Mouse (Mus musculus) lung, adult 18-20 months (tissue): ENCODE results near the gene Brpf1.
"Not testable (repeated sequence)": the region's sequence is repeated elsewhere in the genome, so short reads cannot be mapped to it uniquely, and the experiment has no call there.

Experiments used
- DNase-seq, 2 experiments: peaks; one replicate each; pipeline ENCODE4 v3.0.0; 2022; ENCODE audit warnings: mixed read lengths in 2 of 2

The Brpf1 gene

GRCm38 (mm10) chr6:113307481-113308121, 664 bp downstream of the Brpf1 start:
- peak; percentile 57 to 58 for DNase-seq

- no peak for DNase-seq
Observed at GRCm38 (mm10) chr6:113308141-113308540, 1.2 kb downstream of the Brpf1 start.

DNA sequence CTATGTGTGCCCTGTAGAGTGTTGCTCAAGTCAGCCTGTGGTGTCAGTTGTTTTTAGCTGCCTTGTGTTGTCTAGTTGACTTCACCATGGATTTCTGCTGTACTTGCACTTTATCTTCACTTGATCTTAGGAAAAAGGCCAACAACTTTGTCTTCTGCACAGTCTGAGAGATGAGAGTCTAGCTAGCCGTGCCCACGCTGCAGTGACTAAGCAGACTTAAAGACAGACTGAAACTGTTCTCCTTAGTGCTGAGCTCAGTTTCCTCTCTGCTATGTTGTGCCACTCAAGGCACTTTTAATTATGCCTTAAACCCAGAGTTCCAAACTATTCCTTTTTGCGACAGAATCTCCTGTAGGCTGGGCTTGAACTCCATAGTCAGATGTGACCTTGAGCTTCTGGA, 9.0 kb downstream of the Brpf1 start:
- DNase-seq, result no peak

DNA sequence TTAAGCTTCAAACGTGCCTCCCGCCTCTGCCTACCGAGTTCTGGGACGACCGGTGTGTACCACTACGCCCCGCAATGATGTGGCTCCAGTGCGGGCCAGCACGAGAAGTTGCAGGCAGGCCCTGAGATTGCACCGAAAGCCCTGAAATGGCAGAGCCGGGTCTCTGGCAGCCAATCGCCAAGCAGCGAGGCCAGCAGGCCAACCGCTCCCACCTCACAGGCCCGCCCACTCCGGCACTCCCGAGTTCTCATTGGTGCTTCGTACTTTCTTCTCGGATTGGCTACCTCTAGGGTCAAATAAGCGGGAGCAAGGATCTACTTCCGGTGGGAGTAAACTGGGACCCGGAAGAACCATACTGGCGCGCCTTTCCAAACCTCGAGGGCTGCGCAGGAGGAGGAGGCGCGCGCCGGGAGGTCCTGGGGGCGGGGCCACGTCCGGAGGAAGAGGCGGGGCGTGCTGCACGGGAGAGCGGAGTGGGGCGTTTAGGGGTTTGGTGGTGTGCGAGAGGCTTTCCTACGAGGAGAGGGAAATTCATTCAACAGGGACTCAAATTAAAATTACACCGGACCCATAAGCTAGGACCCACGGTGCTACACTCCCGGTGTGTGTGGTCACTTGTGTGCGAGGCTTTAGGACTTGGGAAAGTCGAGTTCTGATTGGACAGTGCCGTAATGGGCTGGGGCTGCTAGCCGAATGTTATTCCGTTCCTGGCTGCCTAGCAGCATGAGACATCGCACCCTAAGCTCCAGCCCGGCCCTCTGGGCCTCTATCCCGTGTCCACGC, 19.8 kb downstream of the Brpf1 start, which contains the start of gene Ogg1:
TSS of gene Ogg1 (plus strand) at position 440 of the 783 bp plus-strand sequence.
- peak; percentile 100 for DNase-seq

- DNase-seq, result no peak
Observed at GRCm38 (mm10) chr6:113329396-113329795, 22.5 kb downstream of the Brpf1 start.

DNA sequence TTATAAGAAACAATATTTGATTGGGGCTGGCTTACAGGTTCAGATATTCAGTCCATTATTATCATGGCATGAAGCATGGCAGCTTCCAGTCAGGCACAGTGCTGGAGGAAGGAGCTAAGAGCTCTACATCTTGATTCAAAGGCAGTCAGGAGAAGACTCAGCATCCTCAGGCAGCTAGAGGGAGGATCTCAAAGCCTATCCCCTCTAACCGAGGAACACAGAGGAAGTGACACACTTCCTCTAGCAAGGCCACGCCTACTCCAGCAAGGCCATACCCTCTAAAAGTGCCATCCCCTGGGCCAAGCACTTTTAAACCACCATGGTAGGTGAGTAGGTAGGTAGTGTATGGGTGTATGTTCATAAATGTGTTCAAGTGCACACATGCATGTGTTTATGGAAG, 23.6 kb downstream of the Brpf1 start:
- peak in 1 of 2 experiments; percentile 34 for DNase-seq

DNA sequence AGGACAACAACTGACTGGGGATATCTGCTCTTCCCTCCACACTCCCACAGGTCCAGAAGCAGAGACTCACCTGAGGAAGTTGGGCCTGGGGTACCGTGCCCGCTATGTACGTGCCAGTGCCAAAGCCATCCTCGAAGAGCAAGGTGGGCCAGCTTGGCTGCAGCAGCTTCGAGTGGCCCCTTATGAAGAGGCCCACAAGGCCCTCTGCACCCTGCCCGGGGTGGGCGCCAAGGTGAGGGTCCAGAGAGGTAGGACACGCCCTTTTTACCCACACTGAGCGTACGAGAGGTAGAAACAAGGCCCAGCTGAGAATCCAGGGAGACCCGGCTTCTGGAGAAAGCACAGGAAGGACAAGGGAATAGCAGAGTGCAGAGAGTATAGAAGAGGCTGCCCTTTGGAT, 24.8 kb downstream of the Brpf1 start:
- no peak for DNase-seq

GRCm38 (mm10) chr6:113332734-113333133, 25.8 kb downstream of the Brpf1 start:
- not testable (repeated sequence) for DNase-seq

DNA sequence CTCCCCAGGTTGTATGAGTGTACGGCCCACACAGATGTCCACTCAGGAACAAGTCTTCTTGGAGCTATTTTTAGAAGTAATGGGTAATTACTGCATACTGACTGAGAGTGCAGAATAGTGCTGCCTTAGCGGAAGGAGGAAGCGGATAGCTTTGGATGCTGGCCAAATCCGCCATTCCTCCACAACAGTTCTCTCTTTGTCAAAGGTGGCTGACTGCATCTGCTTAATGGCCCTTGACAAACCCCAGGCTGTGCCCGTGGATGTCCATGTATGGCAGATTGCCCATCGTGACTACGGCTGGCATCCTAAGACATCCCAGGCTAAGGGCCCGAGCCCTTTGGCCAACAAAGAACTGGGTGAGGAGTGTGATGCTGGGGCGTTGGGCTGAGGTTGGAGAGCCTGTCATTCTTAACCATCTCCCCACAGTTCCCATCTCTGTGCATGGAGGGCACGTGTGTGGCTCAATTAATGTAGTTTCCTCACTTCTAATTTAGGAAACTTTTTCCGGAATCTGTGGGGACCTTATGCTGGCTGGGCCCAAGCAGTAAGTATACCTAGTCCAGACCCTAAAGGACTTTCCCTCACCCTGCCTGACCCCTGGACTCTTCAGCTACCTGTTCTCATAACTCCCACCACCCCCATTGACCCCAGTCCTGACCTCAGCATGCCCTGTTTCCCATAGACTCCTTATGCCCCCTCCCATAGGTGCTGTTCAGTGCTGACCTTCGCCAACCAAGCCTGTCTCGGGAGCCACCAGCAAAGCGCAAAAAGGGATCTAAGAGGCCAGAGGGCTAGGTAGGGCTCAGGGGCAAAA, 26.4 kb downstream of the Brpf1 start:
- DNase-seq, result peak; percentile 60 to 66

GRCm38 (mm10) chr6:113334216-113334615, 27.3 kb downstream of the Brpf1 start:
- DNase-seq, result no peak

DNA sequence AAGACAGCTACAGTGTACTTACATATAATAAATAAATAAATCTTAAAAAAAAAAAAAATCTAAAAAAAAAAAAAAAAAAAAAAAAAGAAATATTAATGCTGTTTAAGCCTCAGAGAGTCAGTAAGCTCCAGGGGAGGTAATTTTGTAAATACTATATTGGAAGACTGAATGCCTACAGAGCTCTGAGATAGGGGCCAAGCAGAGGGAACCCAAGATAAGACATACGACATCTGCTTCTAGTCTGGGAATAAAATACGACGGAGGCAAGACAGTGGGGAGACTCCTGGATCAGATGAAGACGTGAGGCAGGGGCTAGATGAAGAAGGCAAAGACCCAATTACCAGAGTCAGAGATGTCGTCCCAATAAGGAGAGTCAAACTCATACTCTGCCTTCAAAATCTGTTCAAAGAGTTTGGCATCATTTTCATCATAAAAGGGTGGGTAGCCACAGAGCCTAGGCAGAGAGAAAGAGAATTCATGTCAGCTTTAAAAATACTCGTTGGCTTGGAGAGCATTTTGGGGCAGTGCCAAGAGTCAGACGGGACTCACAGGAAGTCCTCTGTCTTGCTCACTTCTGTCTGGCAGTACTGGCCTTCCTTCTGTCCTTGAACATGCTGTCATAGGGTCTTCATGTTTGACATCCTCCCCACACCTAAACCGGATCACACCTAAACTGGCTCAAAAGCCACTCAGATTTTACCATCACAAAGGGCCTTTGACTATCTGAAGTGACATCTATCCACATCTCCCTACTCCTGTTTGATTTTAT, 30.1 kb downstream of the Brpf1 start:
- no peak for DNase-seq

DNA sequence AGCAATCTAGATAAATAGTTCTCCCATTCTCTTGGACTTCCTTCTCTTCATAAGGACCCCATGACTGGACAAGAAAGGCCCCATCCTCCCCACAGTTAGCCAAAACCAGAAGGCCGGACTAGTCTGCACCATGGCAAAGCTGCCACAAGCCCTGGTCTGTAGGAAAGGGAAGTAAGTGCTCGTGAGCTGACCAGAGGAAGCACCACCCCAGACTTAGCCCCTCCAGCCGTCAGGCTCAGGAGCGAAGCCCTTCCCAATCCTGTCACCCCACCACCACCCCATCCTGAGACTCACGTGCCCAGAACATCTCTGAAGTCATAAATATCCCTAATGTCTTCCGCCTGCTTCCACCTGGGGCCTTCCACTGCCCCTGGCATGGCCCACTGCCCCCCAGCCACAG, 34.6 kb downstream of the Brpf1 start:
- peak; percentile 23 to 38 for DNase-seq

DNA sequence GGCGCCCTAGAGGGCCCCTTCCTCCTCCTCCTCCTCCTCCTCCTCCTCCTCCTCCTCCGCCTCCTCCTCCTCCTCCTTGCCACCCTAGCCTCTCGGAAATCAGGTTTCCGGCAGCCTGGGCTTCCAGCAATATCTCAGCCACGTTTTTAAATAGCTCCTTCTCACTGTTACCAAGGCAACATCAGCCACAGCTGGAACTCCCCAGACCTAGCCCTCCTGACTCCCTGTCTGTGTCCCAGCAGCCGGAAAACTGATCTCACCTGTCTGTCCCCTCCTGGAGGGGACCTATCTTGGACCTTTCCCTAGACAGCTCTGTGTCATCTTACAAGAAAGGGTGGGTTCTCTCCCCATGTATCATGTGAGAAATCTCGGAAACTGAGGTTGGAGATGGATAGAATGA, 35.4 kb downstream of the Brpf1 start:
- DNase-seq, result no peak

DNA sequence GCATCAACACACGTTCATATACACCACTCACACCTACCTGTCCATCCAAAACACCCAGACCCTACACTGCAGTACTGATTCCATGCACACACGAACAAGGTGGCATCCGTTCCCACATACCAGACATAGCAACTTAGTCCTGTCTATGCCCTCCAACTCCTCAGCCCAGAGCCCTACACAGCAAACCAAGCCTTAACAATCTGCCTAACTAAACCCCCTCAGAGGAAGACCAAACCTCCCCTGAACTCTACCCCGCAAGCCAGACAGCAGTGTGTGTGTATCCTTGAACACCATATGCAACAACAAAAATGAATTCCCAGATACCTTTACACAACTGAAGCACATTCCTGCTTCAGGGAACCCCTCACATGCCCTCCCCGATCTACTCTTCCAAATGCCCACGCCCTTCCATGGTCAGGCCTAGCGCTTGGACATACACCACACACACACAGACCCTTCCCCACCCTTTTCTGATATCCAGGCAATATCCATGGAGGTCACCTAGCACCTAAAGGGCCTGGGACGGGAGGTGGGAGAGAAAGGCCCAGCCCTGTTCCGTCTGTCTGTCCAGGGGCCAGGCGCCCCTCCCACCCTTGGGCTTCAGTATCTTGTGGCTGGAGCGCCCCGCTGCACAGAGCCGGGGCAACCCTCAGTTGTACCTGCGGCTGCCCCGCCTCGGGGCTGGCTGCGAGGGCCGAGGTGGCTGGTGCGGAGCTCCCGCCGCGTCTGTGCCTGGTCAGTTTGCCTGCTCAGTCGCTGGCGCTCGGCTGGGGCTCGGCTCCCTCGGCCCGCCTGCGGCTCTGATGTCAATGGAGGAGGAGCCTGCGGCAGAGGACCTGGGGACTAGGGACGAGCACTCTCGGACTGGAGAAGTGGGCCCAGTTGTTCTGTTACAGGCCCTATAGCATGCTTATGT, 36.5 kb downstream of the Brpf1 start, which contains the start of gene Camk1:
TSS of gene Camk1 (minus strand) at position 808 of the 916 bp plus-strand sequence.
- DNase-seq, result peak; percentile 88 to 89

DNA sequence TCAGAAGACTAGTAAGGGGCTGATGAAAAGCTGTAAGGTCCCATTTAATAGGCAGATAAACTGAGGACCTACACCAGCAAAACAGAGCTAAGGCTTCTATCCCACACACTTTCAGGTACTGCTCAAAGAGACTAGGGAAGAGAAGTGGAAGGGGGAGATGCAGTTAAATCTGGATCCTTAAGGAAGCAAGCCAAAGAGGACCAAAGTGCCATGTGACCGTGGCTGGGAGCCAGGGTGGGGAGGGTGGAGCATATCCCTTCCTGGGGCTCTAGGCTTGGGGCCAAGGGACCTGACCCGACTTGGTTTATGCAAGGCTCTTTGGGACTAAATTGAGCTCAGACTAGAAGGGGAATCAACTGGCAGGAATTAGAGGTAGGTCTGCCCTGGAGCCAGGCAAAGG, 37.4 kb downstream of the Brpf1 start:
- DNase-seq, result peak; percentile 90 to 93

- DNase-seq, result no peak
Observed at GRCm38 (mm10) chr6:113346897-113347296, 40.0 kb downstream of the Brpf1 start.

GRCm38 (mm10) chr6:113350538-113350937, 43.6 kb downstream of the Brpf1 start:
- DNase-seq, result no peak

DNA sequence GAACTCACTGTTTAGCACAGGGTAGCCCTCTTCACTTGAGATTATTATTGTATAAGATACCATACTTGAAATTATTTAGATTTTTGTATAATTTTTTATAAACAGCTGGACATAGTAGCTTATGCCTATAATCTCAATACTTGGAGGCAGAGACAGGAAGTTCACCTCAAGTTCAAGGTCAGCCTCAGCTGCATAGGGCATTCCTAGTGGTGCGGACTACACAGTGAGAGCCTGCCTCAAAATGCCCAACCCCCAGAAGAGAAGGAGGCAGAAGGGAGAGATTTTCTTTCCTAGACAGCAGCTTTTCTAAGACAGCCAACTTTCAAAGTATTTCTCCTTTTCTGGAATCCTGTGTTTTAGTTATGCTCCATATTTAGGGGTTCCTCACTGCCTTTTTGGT, 44.2 kb downstream of the Brpf1 start:
- no peak for DNase-seq

- DNase-seq, result no peak
Observed at GRCm38 (mm10) chr6:113351653-113352052, 44.7 kb downstream of the Brpf1 start.

GRCm38 (mm10) chr6:113352820-113353219, 45.9 kb downstream of the Brpf1 start:
- DNase-seq, result no peak

DNA sequence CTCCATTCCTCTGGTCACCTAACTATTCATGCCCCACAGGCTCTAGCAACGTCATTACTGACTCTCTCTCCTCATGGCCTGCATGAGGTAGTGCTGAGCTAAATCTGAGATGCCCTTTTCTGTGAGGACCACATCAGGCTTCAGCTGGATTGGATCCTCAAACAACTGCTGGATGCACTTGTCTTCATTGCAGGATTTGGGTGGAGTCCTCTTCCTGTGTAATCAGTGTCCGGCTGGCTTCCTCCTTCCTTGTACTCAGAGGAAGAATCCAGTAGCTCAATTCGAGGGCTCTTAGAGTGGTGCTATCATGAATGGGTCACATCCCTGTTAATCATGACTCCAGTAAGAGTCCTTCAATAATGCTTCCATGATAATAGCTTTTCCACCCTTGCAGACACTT, 46.8 kb downstream of the Brpf1 start:
- no peak for DNase-seq
